Mouse (Mus musculus) brain, embryonic 18.5 days (tissue): Measurements from ENCODE around the gene Gsto1.

Source experiments
- DNase-seq: peaks from one replicate; pipeline ENCODE4 v3.0.0-alpha.2; 2012; ENCODE audit warnings: low read depth, low spot score

The Gsto1 gene

GRCm38 (mm10) chr19:47857957-47858942 lies 3.5 kb downstream of the Gsto1 start:
- DNase-seq = no peak

- DNase-seq = no peak
These were observed 4.4 kb downstream of the Gsto1 start for GRCm38 (mm10) chr19:47859180-47859579.

- no peak for DNase-seq
These were observed 7.8 kb downstream of the Gsto1 start for GRCm38 (mm10) chr19:47862581-47862980.

GRCm38 (mm10) chr19:47864051-47864450 lies 9.3 kb downstream of the Gsto1 start:
- DNase-seq = no peak

- no peak for DNase-seq
These were observed 10.0 kb downstream of the Gsto1 start for GRCm38 (mm10) chr19:47864721-47865120.

- peak; percentile 93 for DNase-seq
These were observed 10.7 kb downstream of the Gsto1 start, which contains the start of gene Gsto2 for GRCm38 (mm10) chr19:47865353-47865947. Gene Gsto2 (plus strand): TSS chr19:47865534.

GRCm38 (mm10) chr19:47867628-47868175 lies 12.9 kb downstream of the Gsto1 start:
- DNase-seq = no peak

GRCm38 (mm10) chr19:47868951-47869350 lies 14.2 kb downstream of the Gsto1 start:
- no peak for DNase-seq

- no peak for DNase-seq
These were observed 14.7 kb downstream of the Gsto1 start for GRCm38 (mm10) chr19:47869516-47869915.

- DNase-seq = no peak
These were observed 15.4 kb downstream of the Gsto1 start for GRCm38 (mm10) chr19:47870102-47870666.

- no peak for DNase-seq
These were observed 16.7 kb downstream of the Gsto1 start for GRCm38 (mm10) chr19:47871515-47871914.

GRCm38 (mm10) chr19:47876252-47876651 lies 21.5 kb downstream of the Gsto1 start:
- DNase-seq = no peak

GRCm38 (mm10) chr19:47881538-47881937 lies 26.8 kb downstream of the Gsto1 start:
- no peak for DNase-seq

GRCm38 (mm10) chr19:47882151-47882881 lies 27.5 kb downstream of the Gsto1 start:
- peak; percentile 49 for DNase-seq

- no peak for DNase-seq
These were observed 28.1 kb downstream of the Gsto1 start for GRCm38 (mm10) chr19:47882882-47883254.

GRCm38 (mm10) chr19:47884296-47885085 lies 29.7 kb downstream of the Gsto1 start:
- DNase-seq = no peak

GRCm38 (mm10) chr19:47885191-47885743 lies 30.5 kb downstream of the Gsto1 start:
- no peak for DNase-seq

- no peak for DNase-seq
These were observed 31.1 kb downstream of the Gsto1 start for GRCm38 (mm10) chr19:47885886-47886285.

GRCm38 (mm10) chr19:47886617-47887016 lies 31.8 kb downstream of the Gsto1 start:
- DNase-seq = no peak

GRCm38 (mm10) chr19:47887417-47887816 lies 32.6 kb downstream of the Gsto1 start:
- DNase-seq = no peak
